Mouse (Mus musculus) ES-E14 (cell line): ENCODE data around the gene Arhgap30. TPM values are rescaled to one million over a fixed set of nuclear protein-coding genes. Genes with fewer than 3 reads are reported as not detected.

Experiments used
- DNase-seq: peaks from one replicate; pipeline ENCODE4 v3.0.0-alpha.2; 2013; ENCODE audit warnings: low read depth, low spot score
- H3K27ac ChIP-seq: 2 replicates; pipeline ENCODE4 v1.5.1; 2012; ENCODE audit warnings: low read depth, mild to moderate bottlenecking, low read length, moderate library complexity, mixed read lengths; ENCODE audit not compliant: poor library complexity, insufficient read depth, severe bottlenecking
- H3K36me3 ChIP-seq: 2 replicates; pipeline ENCODE4 v1.6.1; 2012; ENCODE audit warnings: mild to moderate bottlenecking, low read length, moderate library complexity, mixed read lengths; ENCODE audit not compliant: control insufficient read depth, poor library complexity, insufficient read depth, severe bottlenecking
- H3K4me1 ChIP-seq, 2 experiments: fragments of 150-350 bp in 1 of 2; sonication (generic) in 1 of 2; 2 replicates each; pipeline ENCODE4 v1.6.1; 2012; ENCODE audit warnings: low read length in 2 of 2, mild to moderate bottlenecking in 1 of 2, mixed read lengths in 1 of 2; ENCODE audit not compliant: control insufficient read depth in 2 of 2, insufficient read depth in 2 of 2, poor library complexity in 1 of 2
- H3K4me3 ChIP-seq, 2 experiments: fragments of 150-350 bp in 1 of 2; sonication (generic) in 1 of 2; 2 replicates each; pipeline ENCODE4 v1.5.1; 2012; ENCODE audit warnings: low read length in 2 of 2, low read depth in 1 of 2, mild to moderate bottlenecking in 1 of 2, mixed read lengths in 1 of 2; ENCODE audit not compliant: insufficient read depth in 1 of 2, poor library complexity in 1 of 2, severe bottlenecking in 1 of 2
- H3K9ac ChIP-seq: 2 replicates; pipeline ENCODE4 v1.6.1; 2012; ENCODE audit warnings: low read depth, mild to moderate bottlenecking, low read length, mixed read lengths; ENCODE audit not compliant: poor library complexity, insufficient read depth, severe bottlenecking
- H3K9me3 ChIP-seq: fragments of 150-350 bp; sonication (generic); 2 replicates; pipeline ENCODE4 v1.6.1; 2012; ENCODE audit warnings: low read depth, mild to moderate bottlenecking, low read length; ENCODE audit not compliant: control insufficient read depth, insufficient read depth
- CHD2 ChIP-seq: IDR thresholded peaks from 2 replicates; pipeline ENCODE4 v1.6.1; 2014; ENCODE audit warnings: mild to moderate bottlenecking, low read depth, low read length, inconsistent platforms
- HCFC1 ChIP-seq: IDR thresholded peaks from 2 replicates; pipeline ENCODE4 v1.6.1; 2012; ENCODE audit warnings: low read length, inconsistent platforms, borderline replicate concordance; ENCODE audit not compliant: insufficient read depth
- MAFK ChIP-seq: IDR thresholded peaks from 2 replicates; pipeline ENCODE4 v1.6.1; 2014; ENCODE audit warnings: mild to moderate bottlenecking, low read depth, low read length, inconsistent platforms; ENCODE audit not compliant: insufficient read depth
- ZC3H11A ChIP-seq: IDR thresholded peaks from 2 replicates; pipeline ENCODE4 v1.6.1; 2012; ENCODE audit warnings: low read depth, mild to moderate bottlenecking, inconsistent platforms, low read length, borderline replicate concordance
- ZNF384 ChIP-seq: IDR thresholded peaks from 2 replicates; pipeline ENCODE4 v1.6.1; 2012; ENCODE audit warnings: low read depth, low read length, inconsistent platforms
- in situ Hi-C, 2 experiments: fragments of 600-800 bp; cut with MboI; formaldehyde crosslinking; loops; one replicate each; pipeline ENCODE4 v1.15.1; 2025; ENCODE audit warnings: low sequenced_read_pairs in 2 of 2, inconsistent platforms in 1 of 2; ENCODE audit not compliant: unreplicated experiment in 2 of 2
- total RNA-seq: library from RNA; depleted of rRNA; stranded (reverse); fragments of 300-350 nt; gene quantifications from 2 replicates; pipeline ENCODE4 v1.2.3, GENCODE M21; 2012

Arhgap30 gene
- total RNA-seq, 1 experiment, result 8.0 TPM

GRCm38 (mm10) chr1:171355812-171356340 is 32.9 kb upstream of the Arhgap30 start:
- no peak for DNase-seq
- TF ChIP-seq CHD2, result no peak
- TF ChIP-seq HCFC1, result no peak
- TF ChIP-seq ZC3H11A, result no peak
- TF ChIP-seq MAFK, result no peak
- no peak for TF ChIP-seq ZNF384
- in situ Hi-C loops, result no loop called here
- no peak overlapping the region for H3K27ac ChIP-seq
- H3K36me3 ChIP-seq, result peaks cover 16% of the 10 kb centered on the region
- H3K4me3 ChIP-seq, result no peak overlapping the region
- peaks cover 0 to 6% of the 10 kb centered on the region in 2 experiments; a peak in 3 of 4 replicates for H3K4me1 ChIP-seq
- H3K9ac ChIP-seq, result no peak overlapping the region
- no peaks in the 10 kb centered on the region for H3K9me3 ChIP-seq

GRCm38 (mm10) chr1:171356814-171357213 is 31.9 kb upstream of the Arhgap30 start:
- in situ Hi-C loops, result no loop called here

DNA sequence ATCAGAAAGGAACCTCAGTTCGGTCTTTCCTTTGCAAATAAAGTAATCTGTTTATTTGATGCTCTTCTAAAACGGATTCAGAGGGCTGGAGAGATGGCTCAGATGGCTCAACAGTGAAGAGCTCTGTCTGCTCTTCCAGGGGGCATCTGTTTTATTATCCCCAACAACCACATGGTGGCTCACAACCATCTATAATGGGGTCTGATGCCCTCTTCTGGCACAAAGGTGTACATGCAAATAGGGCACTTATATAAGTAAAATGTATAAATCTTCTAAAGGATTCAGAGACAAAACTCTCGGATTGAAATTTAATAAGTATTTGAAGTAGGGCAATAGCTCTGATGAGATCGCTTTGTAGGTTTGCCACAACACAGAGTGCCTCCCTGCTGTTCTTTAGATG is 30.3 kb upstream of the Arhgap30 start:
- H3K4me1 ChIP-seq, result peaks cover 0 to 3% of the 10 kb centered on the region in 2 experiments; a peak in 1 of 4 replicates
- no peak for TF ChIP-seq ZNF384
- TF ChIP-seq ZC3H11A, result peak; percentile 53; the same call in 1 of the 2 replicates
- no peak for TF ChIP-seq MAFK
- TF ChIP-seq CHD2, result no peak
- TF ChIP-seq HCFC1, result 0 out of 2 replicates have a peak, but pooled peaks have one; percentile 42
- H3K36me3 ChIP-seq, result peaks cover 16% of the 10 kb centered on the region
- no peak overlapping the region for H3K9ac ChIP-seq
- H3K27ac ChIP-seq, result no peak overlapping the region
- no peak overlapping the region for H3K4me3 ChIP-seq
- H3K9me3 ChIP-seq, result no peaks in the 10 kb centered on the region
- no peak for DNase-seq
- in situ Hi-C loops, result no loop called here

More at GRCm38 (mm10) chr1:171356814-171357213, 31.9 kb upstream of the Arhgap30 start:
- H3K9me3 ChIP-seq, result no peaks in the 10 kb centered on the region
- no peak for DNase-seq
- peaks cover 16% of the 10 kb centered on the region for H3K36me3 ChIP-seq
- H3K27ac ChIP-seq, result no peak overlapping the region
- H3K4me1 ChIP-seq, result peaks cover 0 to 6% of the 10 kb centered on the region in 2 experiments; a peak in 2 of 4 replicates
- no peak overlapping the region for H3K9ac ChIP-seq
- H3K4me3 ChIP-seq, result no peak overlapping the region
- no peak for TF ChIP-seq ZC3H11A
- TF ChIP-seq CHD2, result no peak

- Histone ChIP-seq H3K4me1 (peaks cover 0 to 3% of the 10 kb centered on the region in 2 experiments; a peak in 1 of 4 replicates), H3K4me3 (peak overlapping the region; percentile 58 to 61), H3K9me3 (no peaks in the 10 kb centered on the region), H3K36me3 (peaks cover 14% of the 10 kb centered on the region), H3K9ac (peak overlapping the region; percentile 59), H3K27ac (no peak overlapping the region)
- in situ Hi-C loops, result no loop called here
- DNase-seq, result no peak
- TF ChIP-seq MAFK, result no peak
- TF ChIP-seq ZNF384, result no peak
- no peak for TF ChIP-seq ZC3H11A
- no peak for TF ChIP-seq HCFC1
These were observed 28.5 kb upstream of the Arhgap30 start for GRCm38 (mm10) chr1:171360253-171360652.
